In genomic region chr2:30120269-30120668, GRCm38 (mm10) we compare ENCODE assay signal across 13 mouse cellular contexts. TPM values are rescaled to one million over a fixed set of nuclear protein-coding genes. Genes with fewer than 3 reads are reported as not detected.
DNase-seq lines count a peak whose midpoint lies in the region; ATAC-seq and TF ChIP-seq lines count a peak whose summit lies in the region.
"Had no signal": no experiment of that assay in that cellular context is flagged by ENCODE, and none has a peak within 500 bp of the region (broad histone marks: within the 10 kb centered on the region; RNA-seq: fewer than 3 reads in every experiment).

No protein-coding gene starts in this region.

- no peak overlapping the region for H3K9ac ChIP-seq in ES-Bruce4 (ENCODE audit: low read depth, poor library complexity, severe bottlenecking)
- H3K9ac ChIP-seq in hindbrain, embryonic 14.5 days = 0 out of 2 replicates have a peak overlapping the region, but pooled peaks have one; percentile 3
- H3K9ac ChIP-seq in lung, postnatal 0 days (replicated peaks; ENCODE audit: low read depth) = no peak overlapping the region
- H3K9ac ChIP-seq: hindbrain, embryonic 15.5 days; neural tube, embryonic 15.5 days; stomach, embryonic 15.5 days had no signal

- no peak overlapping the region for H3K4me2 ChIP-seq in hindbrain, embryonic 14.5 days (replicated peaks)
- no peak overlapping the region for H3K4me2 ChIP-seq in lung, postnatal 0 days (replicated peaks; ENCODE audit: low read depth, low read length)
- H3K4me2 ChIP-seq: hindbrain, embryonic 15.5 days; stomach, embryonic 15.5 days had no signal

- H3K27ac ChIP-seq in ES-Bruce4 (ENCODE audit: insufficient read depth, low read length) = peak overlapping the region; percentile 29; the same call in 1 of the 2 replicates
- H3K27ac ChIP-seq in cortical plate, adult 2 months (ENCODE audit: insufficient read depth, low read length) = peak overlapping the region; percentile 38; the same call in 1 of the 2 replicates
- no peak overlapping the region for H3K27ac ChIP-seq in hindbrain, embryonic 14.5 days
- H3K27ac ChIP-seq in lung, postnatal 0 days (ENCODE audit: low read length) = no peak overlapping the region
- H3K27ac ChIP-seq: stomach, embryonic 15.5 days had no signal

- DNase-seq in kidney, postnatal 10 days = peak; percentile 41
- no peak for DNase-seq in kidney, adult 11 months
- no peak for DNase-seq in hindbrain, embryonic 14.5 days (ENCODE audit: low spot score)
- DNase-seq in B cell, adult 2 months = no peak
- DNase-seq in lung, postnatal 0 days (ENCODE audit: low spot score) = no peak
- DNase-seq: adrenal gland, postnatal 14 days; cerebellum, adult 9-10 months had no signal

- no peak for TF ChIP-seq EP300 in ES-Bruce4 (IDR thresholded peaks at IDR 0.05; ENCODE audit: insufficient read depth, low read depth, low read length)
- TF ChIP-seq EP300 in lung, postnatal 0 days (IDR thresholded peaks at IDR 0.05) = no peak

- no peaks in the 10 kb centered on the region for H3K9me3 ChIP-seq in ES-Bruce4 (replicated peaks; ENCODE audit: control insufficient read depth, insufficient read depth, low read length, poor library complexity, severe bottlenecking)
- no peaks in the 10 kb centered on the region for H3K9me3 ChIP-seq in hindbrain, embryonic 14.5 days (ENCODE audit: control insufficient read depth, low read length)
- H3K9me3 ChIP-seq in lung, postnatal 0 days (ENCODE audit: low read length) = no peaks in the 10 kb centered on the region
- H3K9me3 ChIP-seq: hindbrain, embryonic 15.5 days; neural tube, embryonic 15.5 days; stomach, embryonic 15.5 days had no signal

- TF ChIP-seq CTCF in ES-Bruce4 (IDR thresholded peaks at IDR 0.05; ENCODE audit: low read depth, low read length) = no peak
- TF ChIP-seq CTCF in cortical plate, adult 2 months (IDR thresholded peaks at IDR 0.05; ENCODE audit: extremely low read depth, insufficient read depth, low read length) = no peak
- TF ChIP-seq CTCF in lung, postnatal 0 days (IDR thresholded peaks at IDR 0.05) = no peak

- H3K4me1 ChIP-seq in ES-Bruce4 (ENCODE audit: control insufficient read depth, insufficient read depth, low read length) = peaks cover 6% of the 10 kb centered on the region
- peaks cover 16% of the 10 kb centered on the region for H3K4me1 ChIP-seq in cortical plate, adult 2 months (ENCODE audit: control insufficient read depth, insufficient read depth, low read length)
- peaks cover 30% of the 10 kb centered on the region for H3K4me1 ChIP-seq in hindbrain, embryonic 14.5 days (replicated peaks; ENCODE audit: control insufficient read depth, insufficient read depth, low read length)
- H3K4me1 ChIP-seq in lung, postnatal 0 days (ENCODE audit: insufficient read depth, low read depth, low read length) = peaks cover 10% of the 10 kb centered on the region; the same call in 1 of the 2 replicates

- TF ChIP-seq POLR2A in ES-Bruce4 (IDR thresholded peaks at IDR 0.05; ENCODE audit: insufficient read depth, low read length) = no peak
- no peak for TF ChIP-seq POLR2A in cortical plate, adult 2 months (IDR thresholded peaks at IDR 0.05; ENCODE audit: extremely low read depth, insufficient read depth, low read length)

- no peak overlapping the region for H3K4me3 ChIP-seq in ES-Bruce4 (ENCODE audit: low read depth, low read length)
- H3K4me3 ChIP-seq in cortical plate, adult 2 months (ENCODE audit: insufficient read depth, low read length) = no peak overlapping the region
- H3K4me3 ChIP-seq in hindbrain, embryonic 14.5 days (replicated peaks; ENCODE audit: low read length) = no peak overlapping the region
- no peak overlapping the region for H3K4me3 ChIP-seq in lung, postnatal 0 days (ENCODE audit: low read depth, low read length)
- H3K4me3 ChIP-seq: erythroblast, embryonic 14.5 days; hindbrain, embryonic 15.5 days; neural tube, embryonic 15.5 days; stomach, embryonic 15.5 days had no signal

- no peak for ATAC-seq in hindbrain, embryonic 14.5 days (ENCODE audit: low FRiP score)
- no peak for ATAC-seq in lung, postnatal 0 days

- 67% methylated on average over 4 of the region's 4 CpGs for WGBS in hindbrain, embryonic 14.5 days
- WGBS in lung, postnatal 0 days = 91% methylated on average over 4 of the region's 4 CpGs

- no peaks in the 10 kb centered on the region for H3K36me3 ChIP-seq in ES-Bruce4 (ENCODE audit: control insufficient read depth, insufficient read depth, low read length, poor library complexity, severe bottlenecking)
- peaks cover 9% of the 10 kb centered on the region; the same call in 1 of the 2 replicates for H3K36me3 ChIP-seq in hindbrain, embryonic 14.5 days (replicated peaks; ENCODE audit: control insufficient read depth, insufficient read depth)
- no peaks in the 10 kb centered on the region for H3K36me3 ChIP-seq in lung, postnatal 0 days (ENCODE audit: insufficient read depth, low read length)
- H3K36me3 ChIP-seq: hindbrain, embryonic 15.5 days had no signal

- H3K27me3 ChIP-seq in ES-Bruce4 (ENCODE audit: control insufficient read depth, insufficient read depth, low read length, poor library complexity, severe bottlenecking) = no peaks in the 10 kb centered on the region
- H3K27me3 ChIP-seq in hindbrain, embryonic 14.5 days (ENCODE audit: control insufficient read depth, insufficient read depth, low read length) = no peaks in the 10 kb centered on the region
- H3K27me3 ChIP-seq in lung, postnatal 0 days (replicated peaks; ENCODE audit: insufficient read depth, low read length) = no peaks in the 10 kb centered on the region
- H3K27me3 ChIP-seq: hindbrain, embryonic 15.5 days; neural tube, embryonic 15.5 days; stomach, embryonic 15.5 days had no signal

RNA-seq across cellular contexts. Expression of gene Zer1, which starts 4.1 kb away (rescaled TPM):
- polyA plus RNA-seq in ES-Bruce4 (2011; ENCODE audit: insufficient read depth, insufficient read length, low read depth, missing spikeins) = 33.8 and 35.1 TPM in 2 replicates
- 155 and 173 TPM in 2 replicates for polyA plus RNA-seq in cortical plate, adult 2 months (2012; rRNA removed)
- polyA plus RNA-seq in hindbrain, embryonic 14.5 days (2014; fragmentation: Nextera tagmentation; extraction: Ambion mirVana) = 13.2 and 16.0 TPM in 2 replicates
- 4.9 and 5.0 TPM in 2 replicates for polyA plus RNA-seq in lung, postnatal 0 days (2015; fragmentation: Nextera tagmentation; extraction: Ambion mirVana)

RNA-seq across cellular contexts. Expression of gene Tbc1d13, which starts 13.3 kb away (rescaled TPM):
- 171 and 173 TPM in 2 replicates for polyA plus RNA-seq in ES-Bruce4 (2011; ENCODE audit: insufficient read depth, insufficient read length, low read depth, missing spikeins)
- 43.4 and 43.8 TPM in 2 replicates for polyA plus RNA-seq in cortical plate, adult 2 months (2012; rRNA removed)
- 18.7 and 18.8 TPM in 2 replicates for polyA plus RNA-seq in hindbrain, embryonic 14.5 days (2014; fragmentation: Nextera tagmentation; extraction: Ambion mirVana)
- polyA plus RNA-seq in lung, postnatal 0 days (2015; fragmentation: Nextera tagmentation; extraction: Ambion mirVana) = 4.5 and 6.5 TPM in 2 replicates

RNA-seq across cellular contexts. Expression of gene Zdhhc12, which starts 26.8 kb away (rescaled TPM):
- 39.0 and 41.2 TPM in 2 replicates for polyA plus RNA-seq in ES-Bruce4 (2011; ENCODE audit: insufficient read depth, insufficient read length, low read depth, missing spikeins)
- polyA plus RNA-seq in cortical plate, adult 2 months (2012; rRNA removed) = 18.9 and 19.5 TPM in 2 replicates
- polyA plus RNA-seq in hindbrain, embryonic 14.5 days (2014; fragmentation: Nextera tagmentation; extraction: Ambion mirVana) = 27.2 TPM in 2 replicates
- 37.7 and 40.0 TPM in 2 replicates for polyA plus RNA-seq in lung, postnatal 0 days (2015; fragmentation: Nextera tagmentation; extraction: Ambion mirVana)

RNA-seq across cellular contexts. Expression of gene Pkn3, which starts 42.8 kb away (rescaled TPM):
- polyA plus RNA-seq in ES-Bruce4 (2011; ENCODE audit: insufficient read depth, insufficient read length, low read depth, missing spikeins) = 15.2 and 17.2 TPM in 2 replicates
- 2.2 and 2.4 TPM in 2 replicates for polyA plus RNA-seq in cortical plate, adult 2 months (2012; rRNA removed)
- polyA plus RNA-seq in hindbrain, embryonic 14.5 days (2014; fragmentation: Nextera tagmentation; extraction: Ambion mirVana) = 1.6 and 1.9 TPM in 2 replicates
- polyA plus RNA-seq in lung, postnatal 0 days (2015; fragmentation: Nextera tagmentation; extraction: Ambion mirVana) = 9.8 and 11.0 TPM in 2 replicates

RNA-seq across cellular contexts. Expression of gene Endog, which starts 51.0 kb away (rescaled TPM):
- 6.5 and 8.0 TPM in 2 replicates for polyA plus RNA-seq in ES-Bruce4 (2011; ENCODE audit: insufficient read depth, insufficient read length, low read depth, missing spikeins)
- 32.9 and 33.4 TPM in 2 replicates for polyA plus RNA-seq in cortical plate, adult 2 months (2012; rRNA removed)
- polyA plus RNA-seq in hindbrain, embryonic 14.5 days (2014; fragmentation: Nextera tagmentation; extraction: Ambion mirVana) = 29.8 and 31.0 TPM in 2 replicates
- 19.6 and 24.4 TPM in 2 replicates for polyA plus RNA-seq in lung, postnatal 0 days (2015; fragmentation: Nextera tagmentation; extraction: Ambion mirVana)

Comparison
In these comparisons a context has a peak if more than half of its experiments do, and no peak if none do; other contexts are left out.
1. H3K27ac ChIP-seq: peak in ES-Bruce4 (single experiment) and cortical plate, adult 2 months (single experiment); none in hindbrain, embryonic 14.5 days (single experiment) and lung, postnatal 0 days (single experiment).